ENCODE assay signal across 7 mouse cellular contexts in genomic region chr9:71320246-71321155, GRCm38 (mm10).
DNase-seq lines count a peak whose midpoint lies in the region; ATAC-seq and TF ChIP-seq lines count a peak whose summit lies in the region.

No protein-coding gene starts in this region.

- H3K9ac ChIP-seq in CH12.LX (ENCODE audit: insufficient read depth, low read depth) = no peak overlapping the region

- in situ Hi-C loops in CH12.LX (cut with MboI; ENCODE audit: low pct_ligation_motif_present, low pct_unique_long_range_greater_than_20kb, low sequenced_read_pairs) = no loop called here

- peaks cover 22% of the 10 kb centered on the region for H3K4me1 ChIP-seq in kidney, adult 2 months (ENCODE audit: control insufficient read depth, insufficient read depth, low read length)
- peaks cover 4 to 12% of the 10 kb centered on the region in 2 experiments; a peak in 2 of 4 replicates for H3K4me1 ChIP-seq in CH12.LX (ENCODE audit: control insufficient read depth in 1 of 2, insufficient read depth in 2 of 2)
- H3K4me1 ChIP-seq in G1E (ENCODE audit: insufficient read depth, low read depth, low read length) = no peaks in the 10 kb centered on the region

- peak; percentile 15 for DNase-seq in kidney, adult 2 months
- no peak for DNase-seq in kidney, postnatal 25 days
- DNase-seq in CH12.LX (ENCODE audit: extremely low read depth) (peak; percentile 52), G1E (ENCODE audit: low spot score) (peak; percentile 8)
- no peak for DNase-seq in cerebellum, adult 9-11 months
- DNase-seq in right cerebral cortex, adult 18-20 months = no peak

- no peaks in the 10 kb centered on the region for H3K36me3 ChIP-seq in kidney, adult 2 months (ENCODE audit: control insufficient read depth, insufficient read depth, low read length)
- H3K36me3 ChIP-seq in CH12.LX (replicated peaks in 1 of 2; ENCODE audit: control insufficient read depth in 1 of 2, insufficient read depth in 1 of 2, low read length in 1 of 2) (no peaks in the 10 kb centered on the region), G1E (replicated peaks) (no peaks in the 10 kb centered on the region)

- WGBS in kidney, adult 2 months = 73% methylated on average over 11 of the region's 11 CpGs

- dilution Hi-C loops in CH12.LX (cut with MboI; ENCODE audit: extremely low pct_ligation_motif_present, extremely low pct_unique_long_range_greater_than_20kb, low sequenced_read_pairs) = no loop called here

- TF ChIP-seq RAD21 in CH12.LX (IDR thresholded peaks at IDR 0.05; ENCODE audit: low read depth, low read length) = peak; percentile 16

- TF ChIP-seq EP300 in CH12.LX (IDR thresholded peaks at IDR 0.05; ENCODE audit: low read length) = no peak

- H3K9me3 ChIP-seq in CH12.LX (replicated peaks; ENCODE audit: low read length) = no peaks in the 10 kb centered on the region
- H3K9me3 ChIP-seq in G1E (replicated peaks) = no peaks in the 10 kb centered on the region

- ATAC-seq in G1E (ENCODE audit: extremely low read depth, insufficient number of reproducible peaks, low FRiP score, poor library complexity, severe bottlenecking) = no peak
- 0 out of 2 replicates have a peak, but pooled peaks have one; percentile 27 for ATAC-seq in erythroblast, adult 5-6 weeks (replicated peaks; ENCODE audit: low FRiP score, poor library complexity, severe bottlenecking)

- no peak for TF ChIP-seq POLR2A in kidney, adult 2 months (IDR thresholded peaks at IDR 0.05; ENCODE audit: low read depth, low read length)
- TF ChIP-seq POLR2A in CH12.LX (IDR thresholded peaks at IDR 0.05; ENCODE audit: low read depth, low read length) = no peak

- 0 out of 2 replicates have a peak, but pooled peaks have one; percentile 6 for TF ChIP-seq CTCF in kidney, adult 2 months (conservative IDR thresholded peaks at IDR 0.05; ENCODE audit: insufficient read depth, insufficient read length, low read depth, low read length)
- peak in 1 of 2 experiments; percentile 58; a peak in 3 of 4 replicates for TF ChIP-seq CTCF in CH12.LX (conservative IDR thresholded peaks at IDR 0.05 in 1 of 2, IDR thresholded peaks at IDR 0.05 in 1 of 2; ENCODE audit: low read depth in 2 of 2, low read length in 2 of 2)
- TF ChIP-seq CTCF in G1E (IDR thresholded peaks at IDR 0.05; ENCODE audit: low read depth, low read length) = peak; percentile 16; the same call in 1 of the 2 replicates

- no peaks in the 10 kb centered on the region for H3K79me2 ChIP-seq in CH12.LX (replicated peaks; ENCODE audit: control insufficient read depth, extremely low read depth, insufficient read depth, poor library complexity, severe bottlenecking)

- H3K4me2 ChIP-seq in CH12.LX (ENCODE audit: insufficient read depth, low read depth, poor library complexity, severe bottlenecking) = no peak overlapping the region

- no peak overlapping the region for H3K4me3 ChIP-seq in kidney, adult 2 months (ENCODE audit: insufficient read depth, low read depth, low read length)
- H3K4me3 ChIP-seq in CH12.LX (replicated peaks in 1 of 3; ENCODE audit: low read depth in 2 of 3, low read length in 2 of 3, poor library complexity in 1 of 3) (no peak overlapping the region), G1E (ENCODE audit: low read depth, low read length) (no peak overlapping the region)

- H3K27me3 ChIP-seq in kidney, adult 2 months (replicated peaks; ENCODE audit: control insufficient read depth, insufficient read depth, low read length) = no peaks in the 10 kb centered on the region
- H3K27me3 ChIP-seq in CH12.LX (replicated peaks) (no peaks in the 10 kb centered on the region), G1E (ENCODE audit: insufficient read depth, low read length) (peaks cover 3% of the 10 kb centered on the region; the same call in 1 of the 2 replicates)

- peak overlapping the region; percentile 74 for H3K27ac ChIP-seq in kidney, adult 2 months (ENCODE audit: insufficient read depth, low read depth, low read length)
- no peak overlapping the region for H3K27ac ChIP-seq in CH12.LX (ENCODE audit: insufficient read depth, low read depth)

TF ChIP-seq in CH12.LX, 34 proteins besides CTCF, POLR2A, EP300 and RAD21:
- TF ChIP-seq MAZ (IDR thresholded peaks at IDR 0.05; ENCODE audit: low read depth, low read length) (no peak), SMC3 (IDR thresholded peaks at IDR 0.05; ENCODE audit: low read depth, low read length) (no peak), ZKSCAN1 (IDR thresholded peaks at IDR 0.05; ENCODE audit: borderline replicate concordance, low read depth, low read length) (no peak), POLR2AphosphoS2 (IDR thresholded peaks at IDR 0.05; ENCODE audit: low read depth, low read length) (no peak), MXI1 (IDR thresholded peaks at IDR 0.05; ENCODE audit: low read depth, low read length) (no peak), RCOR1 (conservative IDR thresholded peaks at IDR 0.05; ENCODE audit: low read depth, low read length) (no peak), ZMIZ1 (IDR thresholded peaks at IDR 0.05; ENCODE audit: low read depth, low read length) (no peak), BHLHE40 (IDR thresholded peaks at IDR 0.05; ENCODE audit: low read depth, low read length) (no peak), ZC3H11A (IDR thresholded peaks at IDR 0.05; ENCODE audit: low read depth, low read length) (no peak), MEF2A (IDR thresholded peaks at IDR 0.05; ENCODE audit: borderline replicate concordance, low read depth, low read length) (no peak), JUN (IDR thresholded peaks at IDR 0.05; ENCODE audit: insufficient read depth, low read depth, low read length) (no peak), IRF4 (IDR thresholded peaks at IDR 0.05; ENCODE audit: low read depth, low read length) (no peak), SIN3A (IDR thresholded peaks at IDR 0.05; ENCODE audit: low read length) (no peak), PAX5 (IDR thresholded peaks at IDR 0.05; ENCODE audit: low read length) (no peak)

Comparison
In these comparisons a context has a peak if more than half of its experiments do, and no peak if none do; other contexts are left out.
1. DNase-seq: peak in kidney, adult 2 months (single experiment), CH12.LX (single experiment) and G1E (single experiment); none in kidney, postnatal 25 days (0 of 2), cerebellum, adult 9-11 months (single experiment) and right cerebral cortex, adult 18-20 months (single experiment).